Mouse (Mus musculus): Measurements from ENCODE around the gene Rffl.
A peak's percentile ranks its signal among the peaks of the same experiment; 100 is the strongest.

Gene Rffl

GRCm38 (mm10) chr11:82871031-82871446 lies at the start of gene Rffl:
TSS of gene Rffl (minus strand) at chr11:82871210.
- DNase-seq (ENCODE audit: low spot score): peak; percentile 96

DNA sequence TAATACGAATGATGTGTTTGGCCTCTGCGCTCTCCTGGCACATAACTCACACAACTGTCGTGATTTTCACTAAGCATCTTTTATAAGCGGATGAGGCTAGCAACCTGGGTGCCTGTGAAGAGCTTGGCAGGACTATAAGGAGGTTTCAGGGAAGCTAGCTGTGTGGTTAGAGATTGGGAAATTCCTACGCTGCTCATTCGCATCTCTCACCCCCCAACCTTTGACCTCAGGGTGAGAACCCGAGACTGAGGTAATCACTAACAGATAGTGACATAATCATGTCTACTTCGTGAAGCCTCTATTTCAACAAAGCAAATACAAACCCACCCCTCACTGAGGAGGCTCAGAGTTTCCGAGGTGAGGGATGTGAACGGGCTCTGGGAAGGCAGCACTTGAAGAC lies 49.8 kb upstream of the Rffl start:
- no peak for DNase-seq (ENCODE audit: low spot score)

DNA sequence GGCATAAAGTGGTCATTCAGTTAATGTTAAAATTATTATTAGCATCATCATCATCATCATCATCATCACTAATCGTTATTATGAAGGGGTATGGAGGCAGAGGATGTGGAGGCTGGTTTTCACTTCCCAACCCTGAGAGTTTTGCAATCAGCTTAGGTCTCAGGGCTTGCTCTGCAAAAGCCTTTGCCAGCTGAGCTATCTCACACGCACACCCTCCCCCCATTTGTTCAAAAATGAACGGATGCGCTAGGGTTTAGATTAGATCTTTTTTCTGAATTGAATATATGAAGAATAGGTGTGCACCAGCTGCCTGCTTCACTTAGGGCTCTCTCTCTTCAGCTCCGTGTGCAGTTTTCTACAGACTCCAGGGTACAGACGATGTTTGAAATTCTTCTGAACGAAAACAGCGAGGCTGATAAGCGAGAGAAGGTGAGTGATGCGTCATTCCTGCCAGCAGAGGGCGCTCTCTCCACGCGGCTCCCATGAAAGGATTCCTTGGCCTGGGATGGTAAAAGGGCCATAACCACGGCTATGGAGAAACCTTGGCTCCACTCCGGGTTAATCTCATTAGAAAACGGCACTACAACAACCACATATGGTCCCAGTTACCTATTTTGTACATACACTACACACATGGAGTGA lies 43.8 kb upstream of the Rffl start:
- DNase-seq (ENCODE audit: low spot score): peak; percentile 92

DNA sequence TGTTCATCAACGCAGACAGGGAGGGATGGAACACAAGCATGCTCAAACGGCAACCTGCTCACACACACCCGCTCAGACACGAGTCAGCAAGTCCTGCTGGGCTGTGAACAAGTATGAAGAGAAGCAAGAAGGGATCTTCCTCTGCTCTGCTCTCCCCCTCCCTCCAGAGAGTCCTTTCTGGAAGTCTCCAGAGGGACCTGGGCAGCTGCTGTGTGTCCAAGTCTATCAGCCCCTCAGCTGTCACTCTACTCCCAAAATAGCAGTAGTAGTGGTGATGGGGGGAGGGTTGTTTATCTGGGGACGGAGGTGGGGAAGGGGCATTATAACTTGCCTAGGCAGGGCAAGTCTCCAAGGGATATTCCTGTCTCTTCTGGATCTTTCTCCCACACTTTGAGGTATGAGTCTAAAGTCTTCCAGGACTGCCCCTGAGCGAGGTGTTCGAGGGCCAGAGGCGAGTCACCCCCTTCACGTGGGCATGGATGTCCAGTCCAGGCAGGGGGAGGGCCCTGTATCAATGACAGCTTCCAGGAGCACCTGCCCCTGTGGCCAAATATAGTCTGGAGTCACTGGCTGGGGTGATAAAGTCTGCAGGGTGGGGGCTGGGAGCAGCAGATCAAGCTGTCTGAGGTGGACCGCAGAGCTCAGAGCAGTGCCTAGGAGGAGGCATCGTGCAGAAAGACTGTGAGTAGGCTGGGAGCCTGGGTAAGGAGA lies 39.8 kb upstream of the Rffl start:
- no peak for DNase-seq (ENCODE audit: low spot score)

DNA sequence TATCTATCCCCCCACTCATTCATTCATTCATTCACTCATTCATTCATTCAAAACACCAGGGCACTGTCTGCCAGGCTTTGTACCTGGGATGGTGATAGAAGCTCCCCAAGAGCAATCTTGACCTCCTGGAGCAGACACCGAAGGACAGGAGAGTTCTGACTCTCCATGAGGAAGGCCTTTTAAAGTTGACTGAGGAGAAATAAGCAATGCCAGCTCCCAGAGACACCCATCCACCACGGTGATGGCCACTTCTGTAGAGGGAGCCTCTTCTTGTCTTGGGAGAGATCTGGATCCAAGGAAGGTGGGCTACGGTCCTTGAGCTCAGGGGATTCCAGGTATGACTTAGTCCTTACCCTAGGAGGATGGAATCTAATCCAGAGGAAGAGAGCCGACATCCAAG lies 39.2 kb upstream of the Rffl start, which contains the start of gene Unc45b:
Gene Unc45b, plus strand, starts transcription at position 301 of the 400 bp plus-strand sequence.
- DNase-seq (ENCODE audit: low spot score): no peak

- no peak for DNase-seq (ENCODE audit: low spot score)
Measured at GRCm38 (mm10) chr11:82908608-82908989, 37.6 kb upstream of the Rffl start.

DNA sequence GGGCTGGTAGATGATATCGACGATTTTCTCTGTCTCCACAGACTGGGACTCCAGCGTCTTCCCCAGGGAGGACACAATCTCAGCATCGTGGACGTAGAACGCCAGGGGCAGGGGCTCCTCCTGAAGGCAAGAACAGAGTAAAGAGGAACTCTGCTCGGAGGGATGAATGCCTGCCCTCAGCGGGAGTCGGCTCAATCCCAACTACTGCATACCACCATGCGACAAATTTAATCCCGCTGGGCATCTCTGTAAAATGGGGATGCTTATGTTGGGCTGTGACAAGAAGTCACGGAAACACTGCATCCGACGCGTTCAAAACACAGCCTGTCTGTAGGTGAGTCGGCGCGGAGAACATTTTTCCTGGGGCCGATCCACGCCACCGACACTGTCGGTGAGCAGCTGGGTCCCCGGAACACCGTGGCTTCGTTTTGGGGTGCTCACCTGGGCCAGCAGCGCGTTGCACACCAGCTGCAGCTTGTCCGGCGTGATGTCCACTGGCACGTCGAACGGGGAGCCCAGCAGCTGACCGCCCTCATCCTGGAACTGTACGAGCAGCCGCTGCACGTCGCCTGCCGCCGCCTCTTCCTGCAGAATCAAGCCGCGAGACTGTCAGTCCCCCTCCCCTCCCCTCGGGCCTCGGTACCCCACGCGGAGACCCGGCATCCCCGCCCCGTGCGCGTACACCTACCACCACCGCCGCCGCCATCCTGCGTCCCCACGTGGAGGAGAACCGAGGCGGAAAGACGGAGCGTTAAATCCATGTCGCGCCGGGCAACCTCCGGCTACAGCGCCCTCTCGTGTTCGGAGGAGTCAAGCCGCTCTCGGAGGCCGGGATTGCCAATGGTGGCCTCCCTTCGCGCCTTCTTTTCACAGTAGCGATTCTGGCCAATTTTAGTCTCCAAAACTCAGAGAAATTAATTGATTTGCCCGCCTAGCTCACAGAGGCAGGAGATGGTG lies 36.9 kb upstream of the Rffl start, which contains the start of gene Nle1:
Gene Nle1, minus strand, starts transcription at position 761 of the 957 bp plus-strand sequence.
- DNase-seq (ENCODE audit: low spot score): peak; percentile 95

DNA sequence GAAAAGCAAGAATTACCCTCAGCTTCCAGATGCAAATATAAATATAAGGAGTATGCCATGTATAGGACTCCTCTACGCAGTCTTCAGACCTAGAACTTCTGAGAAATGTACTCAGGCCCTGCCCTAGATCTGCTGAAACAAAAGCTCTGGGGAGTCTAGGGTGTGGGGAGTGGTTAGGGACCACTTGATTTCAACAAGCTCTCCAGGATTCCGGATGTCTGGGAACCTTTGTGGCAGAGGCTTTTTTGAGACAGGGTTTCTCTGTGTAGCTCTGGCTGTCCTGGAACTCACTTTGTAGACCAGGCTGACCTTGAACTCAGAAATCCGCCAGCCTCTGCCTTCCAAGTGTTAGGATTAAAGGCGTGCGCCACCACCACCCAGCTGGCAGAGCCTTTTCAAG lies 34.8 kb upstream of the Rffl start:
- DNase-seq (ENCODE audit: low spot score): no peak

DNA sequence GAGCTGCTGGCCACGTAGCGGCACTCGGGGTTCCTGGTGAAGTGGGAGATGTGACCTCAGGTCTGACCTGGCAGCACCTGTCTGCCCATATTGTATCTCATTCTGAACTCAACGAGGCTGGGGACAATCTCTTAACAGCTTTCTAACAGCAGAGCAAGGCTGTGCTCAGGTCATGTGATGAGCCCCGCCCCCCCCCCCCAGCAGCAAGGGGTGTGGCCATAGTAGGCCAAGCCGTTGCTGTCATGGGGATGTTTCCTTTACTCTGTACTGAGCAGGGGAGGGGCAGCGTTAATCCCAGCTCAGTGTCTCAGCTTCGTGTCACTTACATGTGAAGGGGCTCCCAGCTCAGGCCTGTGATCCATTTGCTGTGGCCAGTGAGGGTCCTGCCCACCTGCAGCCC lies 33.9 kb upstream of the Rffl start:
- DNase-seq (ENCODE audit: low spot score): no peak

- no peak for DNase-seq (ENCODE audit: low spot score)
Measured at GRCm38 (mm10) chr11:82901606-82902310, 30.7 kb upstream of the Rffl start.

- DNase-seq (ENCODE audit: low spot score): no peak
Measured at GRCm38 (mm10) chr11:82899720-82900119, 28.7 kb upstream of the Rffl start.

DNA sequence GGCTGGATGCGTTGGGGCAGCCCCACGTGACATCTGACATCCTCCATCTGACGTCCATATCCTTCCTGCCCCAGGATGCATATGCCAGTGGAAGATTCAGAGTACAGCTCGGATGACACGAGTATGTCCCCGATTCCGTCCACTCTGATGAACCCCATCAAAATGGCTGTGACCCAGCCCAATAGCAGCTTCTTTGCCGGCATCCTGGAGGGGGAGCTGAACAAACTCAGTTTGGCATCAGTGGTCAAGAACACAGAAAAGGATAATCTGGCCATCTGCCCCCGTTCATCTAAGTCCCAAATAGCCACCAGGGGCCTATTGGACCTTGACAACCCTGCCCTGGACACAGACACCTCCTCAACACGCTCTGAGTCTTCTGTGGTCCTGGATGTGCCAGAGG lies 26.5 kb upstream of the Rffl start:
- no peak for DNase-seq (ENCODE audit: low spot score)

DNA sequence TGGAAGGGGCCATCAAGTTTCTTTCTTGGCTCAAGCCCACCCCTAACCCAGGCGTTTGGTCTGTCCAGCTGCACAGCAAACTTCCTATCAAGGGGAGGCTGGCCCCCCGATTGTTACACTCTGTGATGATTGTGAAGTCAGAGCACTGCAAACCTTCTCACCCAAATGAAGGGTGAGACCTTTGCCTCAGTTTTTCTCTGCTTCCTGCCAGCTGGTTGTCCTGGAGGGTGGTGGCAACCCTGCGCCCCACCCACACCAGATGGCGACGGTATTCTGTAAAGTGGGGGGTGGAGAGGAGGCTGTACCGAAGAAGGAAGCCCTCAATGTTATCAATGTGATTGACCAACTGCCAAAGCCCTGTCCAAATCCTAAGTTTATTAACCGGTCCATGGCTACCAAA lies 20.9 kb upstream of the Rffl start, which contains the start of gene Fndc8:
Gene Fndc8, plus strand, starts transcription at position 189 of the 400 bp plus-strand sequence.
- no peak for DNase-seq (ENCODE audit: low spot score)

DNA sequence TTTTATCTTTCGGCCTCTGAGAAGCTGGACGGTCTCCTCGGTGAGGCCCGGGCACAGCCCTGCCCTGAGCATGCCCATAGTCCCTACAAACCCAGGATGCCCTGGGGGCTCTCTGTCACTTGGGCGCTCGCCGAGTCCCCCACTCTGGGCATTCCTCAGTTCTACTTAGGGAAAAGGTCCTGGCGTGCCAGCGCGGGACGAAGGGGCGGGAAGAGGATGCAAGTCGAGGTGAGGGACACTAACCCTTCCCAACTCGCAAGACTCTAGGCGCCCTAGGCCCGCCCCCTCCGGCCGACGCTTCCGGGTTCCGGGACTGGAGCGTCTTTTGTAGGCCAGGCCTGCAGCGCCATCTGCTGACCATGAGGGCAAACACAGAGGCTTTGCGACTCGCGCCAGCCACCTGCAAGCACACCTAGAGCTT lies 19.3 kb upstream of the Rffl start, which contains the start of gene Rad51d:
Gene Rad51d, minus strand, starts transcription at position 273 of the 421 bp plus-strand sequence.
- DNase-seq (ENCODE audit: low spot score): peak; percentile 97

DNA sequence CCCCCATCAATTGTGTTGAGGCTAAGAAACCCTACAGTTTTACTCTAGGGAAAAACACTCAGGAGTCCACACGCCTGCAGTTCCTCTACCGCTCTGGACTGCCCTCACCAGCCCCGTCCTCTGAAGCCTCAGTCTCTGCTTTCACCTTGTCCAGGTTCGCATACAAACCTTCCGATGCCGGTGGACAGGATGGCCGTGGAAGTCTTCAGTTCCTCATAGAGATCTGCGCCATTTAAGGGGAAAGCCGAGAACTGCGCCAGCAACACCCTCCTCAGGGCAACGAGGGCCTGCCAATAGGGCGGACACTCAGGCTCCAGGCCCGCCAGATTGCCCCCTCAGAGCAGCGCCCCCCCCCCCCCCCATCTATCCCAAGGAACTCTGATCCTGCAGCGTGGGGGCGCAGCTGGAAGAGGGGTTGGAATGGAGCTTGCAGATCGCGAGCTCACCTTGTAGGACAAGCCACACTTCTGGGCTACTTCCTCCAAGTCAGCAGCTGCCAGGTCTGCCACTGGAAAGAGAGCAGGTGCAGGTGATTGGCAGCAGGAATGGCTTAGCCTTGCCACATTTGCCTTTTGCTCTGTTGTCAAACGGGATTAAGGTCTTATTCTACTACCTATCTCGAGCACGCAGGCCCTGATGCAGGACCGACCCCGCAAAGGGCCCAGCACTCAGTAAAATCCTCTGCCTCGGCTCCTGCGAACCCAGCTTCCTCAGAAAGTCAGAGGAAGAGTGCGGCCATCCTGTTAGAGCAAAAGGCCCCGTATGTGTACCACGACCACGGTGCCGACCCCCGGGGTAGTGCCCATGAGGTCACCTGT lies 18.7 kb upstream of the Rffl start:
- DNase-seq (ENCODE audit: low spot score): no peak

DNA sequence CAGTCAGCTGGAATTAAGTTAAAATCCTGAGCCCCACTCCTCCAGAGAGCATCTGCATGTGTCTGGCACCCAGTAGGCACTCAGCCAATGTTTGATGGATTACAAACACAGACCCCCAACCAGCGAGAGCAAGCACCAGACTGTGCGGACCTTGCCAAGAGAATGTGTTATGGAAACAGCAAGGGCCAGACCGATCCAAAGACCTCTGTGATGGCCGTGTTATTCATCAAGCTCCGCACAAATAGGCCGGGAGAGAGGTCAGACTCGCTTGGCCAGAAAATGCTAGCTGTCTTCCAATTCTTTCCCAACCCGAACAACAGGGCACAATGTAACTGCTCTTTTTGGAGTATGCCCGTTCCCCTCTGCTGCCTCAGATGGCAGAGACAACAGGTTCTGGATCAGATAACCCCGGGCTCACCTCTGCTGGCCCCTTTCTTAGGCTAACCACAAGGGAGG lies 17.5 kb upstream of the Rffl start:
- no peak for DNase-seq (ENCODE audit: low spot score)

DNA sequence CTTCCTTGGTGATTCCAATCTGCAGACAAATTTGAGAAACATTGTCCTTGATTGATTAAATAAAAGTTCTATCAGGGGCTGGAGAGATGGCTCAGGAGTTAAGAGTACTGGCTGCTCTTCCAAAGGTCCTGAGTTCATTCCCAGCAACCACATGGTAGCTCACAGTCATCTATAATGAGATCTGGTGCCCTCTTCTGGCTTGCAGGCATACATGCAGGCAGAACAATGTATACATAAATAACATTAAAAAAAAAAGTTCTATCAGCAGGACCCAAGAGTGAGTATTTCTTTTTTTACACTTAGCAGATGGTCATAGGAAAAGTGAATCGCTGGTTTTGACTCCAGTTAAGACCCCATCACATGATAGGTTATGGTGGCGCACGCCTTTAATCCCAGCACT lies 15.5 kb upstream of the Rffl start:
- peak; percentile 24 for DNase-seq (ENCODE audit: low spot score)

- no peak for DNase-seq (ENCODE audit: low spot score)
Measured at GRCm38 (mm10) chr11:82883180-82883579, 12.2 kb upstream of the Rffl start.

DNA sequence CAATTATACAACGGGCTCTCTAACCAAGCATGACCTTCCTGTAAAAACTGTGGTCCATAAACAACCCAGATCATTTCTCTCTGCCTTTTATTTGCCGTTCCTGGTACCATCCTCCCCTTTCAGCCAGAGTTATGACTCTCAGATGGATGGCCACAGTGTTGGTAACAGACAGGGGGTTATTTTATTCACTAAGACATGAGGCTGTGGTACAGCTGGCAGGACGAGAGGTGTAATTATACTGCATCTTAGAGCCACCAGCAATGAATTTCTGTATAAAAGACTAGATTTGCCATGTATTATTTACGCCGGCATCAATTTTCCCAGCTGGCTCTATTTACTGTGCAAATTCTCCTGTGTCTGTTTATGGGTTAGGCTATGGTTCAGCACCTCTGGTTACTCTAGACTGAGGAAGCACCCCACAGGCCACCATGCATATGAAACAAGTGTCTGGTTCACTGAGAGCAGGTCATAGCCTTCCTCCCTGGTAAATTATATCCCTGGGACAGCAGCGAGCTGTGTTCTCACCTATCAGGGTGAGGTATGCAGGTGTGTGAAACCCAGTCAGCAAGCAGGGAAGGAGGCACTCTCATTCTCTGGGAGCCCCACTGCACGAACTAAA lies 6.8 kb upstream of the Rffl start:
- DNase-seq (ENCODE audit: low spot score): no peak

GRCm38 (mm10) chr11:82875631-82876030 lies 4.6 kb upstream of the Rffl start:
- DNase-seq (ENCODE audit: low spot score): no peak
